Mouse (Mus musculus): ENCODE data around the gene Scrn3. TPM values are rescaled to one million over a fixed set of nuclear protein-coding genes. Genes with fewer than 3 reads are reported as not detected.

Scrn3 gene
- polyA plus RNA-seq, 1 experiment from 2014 or later, result 8.3 TPM

GRCm38 (mm10) chr2:73270071-73270592 lies 42.3 kb upstream of the Scrn3 start:
- Histone ChIP-seq H3K4me3 (peak overlapping the region; percentile 70), H3K27me3 (ENCODE audit: insufficient read depth, poor library complexity, severe bottlenecking) (peaks cover 99% of the 10 kb centered on the region), H3K27ac (peak overlapping the region; percentile 93), H3K4me1 (replicated peaks) (peaks cover 79% of the 10 kb centered on the region), H3K9me3 (no peaks in the 10 kb centered on the region), H3K36me3 (peaks cover 16% of the 10 kb centered on the region)
- no peak for DNase-seq (ENCODE audit: low spot score)
- under 1% methylated on average over 14 of the region's 14 CpGs for WGBS

- Histone ChIP-seq H3K36me3 (peaks cover 16% of the 10 kb centered on the region), H3K27ac (peak overlapping the region; percentile 93), H3K27me3 (ENCODE audit: insufficient read depth, poor library complexity, severe bottlenecking) (peaks cover 94% of the 10 kb centered on the region), H3K4me1 (replicated peaks) (peaks cover 73% of the 10 kb centered on the region), H3K4me3 (peak overlapping the region; percentile 70), H3K9me3 (no peaks in the 10 kb centered on the region)
- WGBS, result under 1% methylated on average over 38 of the region's 38 CpGs
- peak; percentile 69 for DNase-seq (ENCODE audit: low spot score)
Measured at GRCm38 (mm10) chr2:73270593-73271458, 41.6 kb upstream of the Scrn3 start.

GRCm38 (mm10) chr2:73271459-73272161 lies 40.8 kb upstream of the Scrn3 start, which contains the start of gene Sp9:
TSS of gene Sp9 (plus strand) at chr2:73271925.
- Histone ChIP-seq H3K27ac (peak within 1 kb of the TSS; percentile 93), H3K27me3 (ENCODE audit: insufficient read depth, poor library complexity, severe bottlenecking) (peaks cover 93% of the 10 kb centered on the region), H3K4me1 (replicated peaks) (peaks cover 66% of the 10 kb centered on the region), H3K4me3 (peak within 1 kb of the TSS; percentile 70), H3K36me3 (peaks cover 16% of the 10 kb centered on the region), H3K9me3 (no peaks in the 10 kb centered on the region)
- under 1% methylated on average over 48 of the region's 48 CpGs for WGBS
- DNase-seq (ENCODE audit: low spot score), result peak; percentile 90

- Histone ChIP-seq H3K27ac (peak overlapping the region; percentile 93), H3K27me3 (ENCODE audit: insufficient read depth, poor library complexity, severe bottlenecking) (peaks cover 91% of the 10 kb centered on the region), H3K4me1 (replicated peaks) (peaks cover 74% of the 10 kb centered on the region), H3K4me3 (peak overlapping the region; percentile 70), H3K36me3 (peaks cover 16% of the 10 kb centered on the region), H3K9me3 (no peaks in the 10 kb centered on the region)
- DNase-seq (ENCODE audit: low spot score), result peak; percentile 62
- WGBS, result under 1% methylated on average over 55 of the region's 55 CpGs
Measured at GRCm38 (mm10) chr2:73272351-73273248, 39.8 kb upstream of the Scrn3 start.

DNA sequence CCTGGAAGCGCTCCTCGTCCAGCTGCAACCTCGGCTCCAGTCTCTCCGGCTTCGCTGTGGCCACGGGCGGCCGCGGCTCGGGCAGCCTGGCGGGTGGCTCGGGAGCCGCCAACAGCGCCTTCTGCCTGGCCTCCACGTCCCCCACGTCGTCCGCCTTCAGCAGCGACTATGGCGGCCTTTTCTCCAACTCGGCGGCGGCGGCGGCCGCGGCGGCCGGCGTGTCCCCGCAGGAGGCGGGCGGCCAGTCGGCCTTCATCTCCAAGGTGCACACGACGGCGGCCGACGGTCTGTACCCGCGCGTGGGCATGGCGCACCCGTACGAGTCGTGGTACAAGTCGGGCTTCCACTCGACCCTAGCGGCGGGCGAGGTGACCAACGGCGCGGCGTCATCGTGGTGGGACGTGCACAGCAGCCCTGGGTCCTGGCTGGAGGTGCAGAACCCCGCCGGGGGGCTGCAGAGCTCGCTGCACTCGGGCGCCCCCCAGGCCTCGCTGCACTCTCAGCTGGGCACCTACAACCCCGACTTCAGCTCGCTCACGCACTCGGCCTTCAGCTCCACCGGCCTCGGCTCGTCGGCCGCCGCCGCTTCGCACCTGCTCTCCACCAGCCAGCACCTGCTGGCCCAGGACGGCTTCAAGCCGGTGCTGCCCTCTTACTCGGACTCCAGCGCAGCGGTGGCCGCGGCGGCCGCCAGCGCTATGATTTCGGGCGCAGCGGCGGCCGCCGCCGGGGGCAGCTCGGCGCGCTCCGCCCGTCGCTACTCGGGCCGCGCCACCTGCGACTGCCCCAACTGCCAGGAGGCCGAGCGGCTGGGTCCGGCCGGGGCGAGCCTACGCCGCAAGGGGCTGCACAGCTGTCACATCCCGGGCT lies 38.9 kb upstream of the Scrn3 start:
- Histone ChIP-seq H3K9me3 (no peaks in the 10 kb centered on the region), H3K4me1 (replicated peaks) (peaks cover 74% of the 10 kb centered on the region), H3K27me3 (ENCODE audit: insufficient read depth, poor library complexity, severe bottlenecking) (peaks cover 87% of the 10 kb centered on the region), H3K4me3 (peak overlapping the region; percentile 70), H3K27ac (peak overlapping the region; percentile 93), H3K36me3 (peaks cover 16% of the 10 kb centered on the region)
- DNase-seq (ENCODE audit: low spot score), result peak; percentile 74
- WGBS, result under 1% methylated on average over 110 of the region's 110 CpGs

GRCm38 (mm10) chr2:73274119-73274920 lies 38.1 kb upstream of the Scrn3 start:
- peak overlapping the region; percentile 93 for H3K27ac ChIP-seq
- H3K4me1 ChIP-seq (replicated peaks), result peaks cover 76% of the 10 kb centered on the region
- peak overlapping the region; percentile 70 for H3K4me3 ChIP-seq
- DNase-seq (ENCODE audit: low spot score), result no peak
- under 1% methylated on average over 88 of the region's 88 CpGs for WGBS
- H3K36me3 ChIP-seq, result peaks cover 16% of the 10 kb centered on the region
- peaks cover 87% of the 10 kb centered on the region for H3K27me3 ChIP-seq (ENCODE audit: insufficient read depth, poor library complexity, severe bottlenecking)
- H3K9me3 ChIP-seq, result no peaks in the 10 kb centered on the region

DNA sequence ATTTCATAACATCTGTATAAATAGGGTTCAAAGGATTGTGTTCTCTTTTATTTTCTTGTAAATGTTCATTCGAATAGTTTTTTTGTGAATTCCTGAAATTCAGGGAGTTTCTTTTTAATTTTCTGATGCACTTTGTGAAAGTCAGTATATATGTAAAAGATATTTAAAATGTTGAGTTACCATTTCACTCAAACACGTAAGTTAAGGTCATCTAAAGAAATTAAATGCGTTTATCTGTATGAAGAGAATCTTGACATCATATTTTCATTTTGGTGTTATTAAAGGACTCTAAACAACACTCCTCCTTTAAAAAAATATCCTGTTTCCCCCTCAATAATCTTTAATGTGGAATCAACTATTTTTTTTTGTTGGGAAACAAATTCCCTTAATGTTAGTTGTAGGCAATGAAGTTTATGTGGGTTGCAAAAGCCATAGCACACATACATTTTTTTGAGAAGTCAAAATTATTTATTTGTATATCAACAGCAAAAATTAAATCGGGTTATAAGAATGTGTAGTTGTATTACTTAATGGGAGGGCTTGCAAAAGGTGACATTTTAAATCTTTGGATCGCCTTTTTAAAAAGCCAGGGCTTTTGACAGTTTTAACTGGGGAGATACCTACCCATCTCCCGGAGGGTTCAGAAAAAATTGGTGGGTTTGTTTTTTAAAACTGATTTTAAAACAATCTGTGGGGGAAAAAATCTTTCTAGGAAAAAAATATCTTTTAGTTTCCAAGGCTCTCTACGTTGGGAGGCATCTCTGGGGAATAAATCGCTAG lies 37.0 kb upstream of the Scrn3 start:
- peaks cover 16% of the 10 kb centered on the region for H3K36me3 ChIP-seq
- peaks cover 87% of the 10 kb centered on the region for H3K27me3 ChIP-seq (ENCODE audit: insufficient read depth, poor library complexity, severe bottlenecking)
- WGBS, result 10% methylated on average over 8 of the region's 8 CpGs
- DNase-seq (ENCODE audit: low spot score), result no peak
- peaks cover 76% of the 10 kb centered on the region for H3K4me1 ChIP-seq (replicated peaks)
- H3K9me3 ChIP-seq, result no peaks in the 10 kb centered on the region
- H3K27ac ChIP-seq, result peak overlapping the region; percentile 93
- peak overlapping the region; percentile 70 for H3K4me3 ChIP-seq

DNA sequence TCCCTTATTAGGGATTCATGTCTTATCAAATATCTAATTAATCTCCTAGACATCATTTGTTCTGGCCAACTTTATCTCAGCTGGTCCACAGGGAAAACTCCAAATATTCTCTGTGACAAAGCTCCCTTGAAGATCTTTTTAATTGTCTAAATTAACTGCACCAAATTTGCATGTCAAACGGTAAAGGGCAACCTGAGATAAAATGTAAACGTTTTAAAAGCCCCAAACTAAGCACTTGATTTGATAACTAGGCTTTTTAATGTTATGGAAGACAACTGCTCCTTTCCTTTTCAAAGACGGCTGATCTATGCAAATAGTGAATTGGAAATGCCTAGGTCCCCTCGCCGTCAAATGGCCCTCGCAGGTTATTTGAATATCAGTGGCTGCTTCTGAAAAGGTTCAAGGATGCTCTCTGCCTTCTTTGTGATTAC lies 36.2 kb upstream of the Scrn3 start:
- H3K4me3 ChIP-seq, result peak overlapping the region; percentile 70
- H3K27ac ChIP-seq, result peak overlapping the region; percentile 92
- DNase-seq (ENCODE audit: low spot score), result peak; percentile 68
- WGBS, result under 1% methylated on average over 6 of the region's 6 CpGs
- no peaks in the 10 kb centered on the region for H3K9me3 ChIP-seq
- H3K27me3 ChIP-seq (ENCODE audit: insufficient read depth, poor library complexity, severe bottlenecking), result peaks cover 87% of the 10 kb centered on the region
- H3K36me3 ChIP-seq, result peaks cover 16% of the 10 kb centered on the region
- peaks cover 76% of the 10 kb centered on the region for H3K4me1 ChIP-seq (replicated peaks)

- H3K27ac ChIP-seq, result peak overlapping the region; percentile 92
- H3K4me1 ChIP-seq (replicated peaks), result peaks cover 70% of the 10 kb centered on the region
- H3K4me3 ChIP-seq, result peak overlapping the region; percentile 70
- H3K36me3 ChIP-seq, result peaks cover 16% of the 10 kb centered on the region
- peaks cover 87% of the 10 kb centered on the region for H3K27me3 ChIP-seq (ENCODE audit: insufficient read depth, poor library complexity, severe bottlenecking)
- peak; percentile 76 for DNase-seq (ENCODE audit: low spot score)
- under 1% methylated on average over 38 of the region's 38 CpGs for WGBS
- no peaks in the 10 kb centered on the region for H3K9me3 ChIP-seq
Measured at GRCm38 (mm10) chr2:73277021-73277708, 35.2 kb upstream of the Scrn3 start.

DNA sequence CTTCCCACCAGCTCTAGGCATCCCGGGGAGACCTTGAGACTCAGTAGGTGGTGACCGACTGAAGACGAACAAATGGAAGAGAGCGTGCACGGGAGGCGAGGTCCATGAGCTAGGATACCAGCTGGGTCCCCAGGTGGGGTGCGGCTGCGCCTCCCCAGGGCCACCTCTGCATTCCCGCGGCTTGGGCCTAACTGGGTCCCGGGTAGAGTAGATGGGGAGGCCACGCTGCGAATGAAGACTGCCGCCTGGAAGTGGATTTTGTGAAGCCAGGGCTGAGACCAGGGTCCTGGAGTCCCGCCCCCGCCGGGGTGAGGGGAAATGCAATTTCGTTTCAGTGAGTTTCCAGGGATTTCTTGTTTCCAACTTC lies 34.7 kb upstream of the Scrn3 start:
- H3K27ac ChIP-seq, result peak overlapping the region; percentile 92
- peaks cover 68% of the 10 kb centered on the region for H3K4me1 ChIP-seq (replicated peaks)
- peaks cover 16% of the 10 kb centered on the region for H3K36me3 ChIP-seq
- no peaks in the 10 kb centered on the region for H3K9me3 ChIP-seq
- WGBS, result under 1% methylated on average over 18 of the region's 18 CpGs
- H3K27me3 ChIP-seq (ENCODE audit: insufficient read depth, poor library complexity, severe bottlenecking), result peaks cover 86% of the 10 kb centered on the region
- H3K4me3 ChIP-seq, result peak overlapping the region; percentile 70
- DNase-seq (ENCODE audit: low spot score), result no peak
